Mouse (Mus musculus) ovary, postnatal 14 days (tissue): ENCODE measurements around the gene Slc5a5.
A peak's percentile ranks its signal among the peaks of the same experiment; 100 is the strongest.

Experiments
- DNase-seq: peaks from one replicate; pipeline ENCODE4 v3.0.0; 2022; ENCODE audit warnings: low spot score

Gene Slc5a5

DNA sequence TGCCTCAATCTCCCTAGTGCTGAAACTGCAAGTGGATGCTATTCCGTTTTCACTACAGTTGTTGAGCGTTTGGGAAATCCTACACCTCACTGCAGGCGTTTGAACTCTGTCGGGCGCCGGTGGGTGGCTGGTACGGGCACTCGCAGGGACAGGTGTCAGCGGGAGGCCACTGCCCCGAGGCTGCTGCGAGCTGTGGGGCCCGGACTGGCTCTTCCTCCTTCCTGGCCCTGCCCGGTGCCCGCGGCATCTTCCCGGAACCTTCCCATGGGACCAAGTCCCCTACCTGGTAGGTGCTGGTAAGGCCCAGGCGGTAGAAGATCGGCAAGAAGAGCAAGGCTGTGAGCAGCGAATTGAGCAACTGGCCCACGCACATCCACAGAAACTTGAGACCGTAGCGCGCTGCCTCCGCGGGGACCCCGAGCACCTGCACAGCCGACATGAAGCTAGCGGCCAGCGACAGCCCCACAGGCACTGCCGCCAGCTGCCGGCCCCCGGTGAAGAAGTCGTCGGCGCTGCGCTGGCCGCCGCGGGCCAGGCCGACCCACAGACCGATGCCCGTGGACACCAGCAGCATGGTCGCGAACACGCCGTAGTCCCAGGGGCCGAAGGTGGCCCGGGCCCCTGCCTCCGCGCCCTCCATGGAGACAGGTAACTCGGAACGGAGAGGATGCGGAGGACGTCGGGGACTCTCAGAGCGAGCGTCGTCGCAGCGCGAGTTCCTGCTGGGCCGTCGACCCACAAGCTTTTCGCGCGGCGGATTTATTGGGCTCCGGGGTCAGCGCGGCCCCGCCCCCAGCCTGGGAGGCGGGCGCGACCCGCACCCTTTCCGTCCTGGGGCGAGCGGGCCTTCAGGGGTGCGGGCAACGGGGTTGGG is at the start of gene Slc5a5:
Gene Slc5a5 (minus strand): TSS at position 736 of the 874 bp plus-strand sequence.
- DNase-seq, result no peak

DNA sequence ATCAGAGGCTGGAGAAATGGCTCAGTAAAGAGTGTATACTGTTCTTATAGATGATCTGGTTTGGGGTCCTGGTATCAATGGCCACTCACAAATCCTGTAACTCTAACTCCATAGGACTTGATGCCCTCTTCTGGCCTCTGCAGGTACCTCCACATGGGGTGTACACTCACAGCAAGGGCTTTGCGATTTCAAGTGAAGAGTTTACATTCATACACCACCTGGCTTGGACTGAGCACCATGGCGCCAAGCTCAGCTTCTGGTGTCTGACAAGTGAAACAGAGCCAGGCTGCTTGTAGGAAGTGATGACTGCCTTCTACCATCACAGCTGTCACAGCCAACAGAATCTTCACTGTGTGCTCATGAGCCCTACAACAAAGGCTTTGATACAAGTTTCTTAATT is 48.9 kb upstream of the Slc5a5 start:
- DNase-seq, result no peak

DNA sequence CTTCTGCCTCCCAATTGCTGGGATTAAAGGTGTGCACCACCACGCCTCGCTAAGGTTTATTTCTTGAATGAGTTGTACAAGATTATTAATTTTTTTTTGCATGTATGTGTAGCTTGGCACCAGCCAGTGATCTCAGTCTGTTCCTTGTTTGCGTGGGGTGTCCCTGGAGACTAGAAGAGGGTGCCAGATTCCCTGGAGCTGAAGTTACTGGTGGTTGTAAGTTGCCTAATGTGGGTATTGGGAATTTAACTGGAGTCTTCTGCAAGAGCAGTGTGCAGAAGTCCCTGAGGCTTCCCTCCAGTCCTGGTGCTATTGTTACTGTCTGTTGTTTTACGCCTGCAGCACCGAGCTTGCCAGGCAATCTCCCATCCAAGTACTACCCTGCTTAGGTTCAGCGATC is 44.6 kb upstream of the Slc5a5 start:
- DNase-seq, result no peak

DNA sequence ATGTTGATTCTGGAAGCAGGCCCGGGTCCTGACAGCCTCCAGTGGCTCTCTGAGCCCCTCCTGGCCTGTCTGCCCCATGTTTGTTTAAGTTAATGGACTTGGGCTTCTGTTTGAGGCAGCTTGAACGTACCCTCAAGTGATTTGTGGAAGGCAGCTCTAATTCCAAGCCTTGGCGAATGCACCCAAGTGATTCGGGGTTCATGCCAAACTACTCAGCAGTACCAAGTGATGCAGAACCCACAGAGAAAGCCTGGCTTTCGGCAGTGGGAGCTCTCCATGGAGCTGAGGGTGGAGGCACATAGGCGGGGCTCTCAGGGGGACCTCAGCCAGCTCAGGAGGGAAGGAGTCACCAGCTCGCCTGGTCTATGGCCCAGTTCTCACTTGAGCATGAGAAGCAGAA is 42.2 kb upstream of the Slc5a5 start:
- DNase-seq, result no peak

DNA sequence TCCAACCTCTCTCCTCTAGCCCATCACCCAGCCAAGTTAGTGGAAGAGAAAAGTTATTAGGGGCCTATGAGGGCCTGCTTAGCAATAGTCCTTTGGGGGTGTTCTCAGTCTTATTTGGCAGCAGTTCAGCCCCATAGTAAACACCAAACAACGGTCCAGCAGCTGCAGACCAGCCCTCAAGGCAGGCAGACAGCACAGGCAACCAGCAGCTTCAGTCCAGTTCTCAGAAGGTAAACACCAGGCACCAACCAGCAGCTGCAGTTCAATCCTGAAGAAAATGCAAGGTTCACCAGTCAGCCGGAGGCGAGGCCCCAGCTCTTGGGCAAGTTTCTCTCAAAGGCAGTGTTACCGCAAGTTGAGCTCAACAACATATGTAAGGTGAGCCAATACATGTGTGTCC is 40.5 kb upstream of the Slc5a5 start:
- DNase-seq, result no peak

DNA sequence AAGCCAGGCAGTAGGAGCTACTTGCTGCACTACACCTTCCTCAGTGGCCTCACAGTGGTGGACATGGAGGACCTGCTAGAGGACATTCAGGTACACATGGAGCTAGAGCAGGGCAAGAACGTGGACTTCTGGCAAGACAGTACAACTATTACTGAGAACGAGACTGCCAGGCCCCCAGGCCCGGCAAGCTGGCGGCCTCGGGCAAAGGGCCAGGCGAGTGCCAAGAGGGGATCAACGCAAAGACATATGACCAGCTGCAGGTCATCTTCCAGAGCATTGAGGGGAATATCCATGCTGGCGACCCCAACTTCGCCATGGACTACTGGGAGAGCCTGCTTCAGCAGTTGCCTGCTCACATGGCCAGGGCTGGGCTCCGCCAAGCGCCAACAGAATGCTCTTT is 39.2 kb upstream of the Slc5a5 start:
- no peak for DNase-seq

DNA sequence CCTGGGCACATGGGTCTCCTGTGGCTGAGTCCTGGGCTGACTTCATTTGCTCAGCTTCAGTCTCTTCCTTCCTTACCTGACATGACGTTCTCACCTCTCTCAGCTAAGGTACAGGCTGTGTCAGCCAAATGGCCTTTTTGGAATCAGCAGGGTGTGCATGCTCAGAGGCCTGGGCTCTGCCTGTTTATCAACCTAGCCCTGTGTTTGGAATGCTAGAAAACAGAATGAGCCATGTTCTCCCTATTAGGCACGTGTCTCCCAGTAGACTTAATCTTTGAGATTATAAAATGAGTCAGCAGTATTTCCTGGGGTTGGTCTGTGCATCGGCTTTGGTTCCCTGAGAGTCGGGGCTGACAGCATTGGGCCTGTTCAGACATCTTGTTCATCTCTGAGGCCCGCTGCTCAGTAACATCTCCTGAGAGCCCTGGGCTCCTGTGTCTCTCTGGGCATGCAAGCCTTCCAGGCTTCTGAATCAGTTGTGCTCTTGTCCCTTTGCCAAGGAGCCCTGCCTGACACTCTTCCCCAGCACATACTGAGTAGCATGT is 36.3 kb upstream of the Slc5a5 start:
- no peak for DNase-seq

DNA sequence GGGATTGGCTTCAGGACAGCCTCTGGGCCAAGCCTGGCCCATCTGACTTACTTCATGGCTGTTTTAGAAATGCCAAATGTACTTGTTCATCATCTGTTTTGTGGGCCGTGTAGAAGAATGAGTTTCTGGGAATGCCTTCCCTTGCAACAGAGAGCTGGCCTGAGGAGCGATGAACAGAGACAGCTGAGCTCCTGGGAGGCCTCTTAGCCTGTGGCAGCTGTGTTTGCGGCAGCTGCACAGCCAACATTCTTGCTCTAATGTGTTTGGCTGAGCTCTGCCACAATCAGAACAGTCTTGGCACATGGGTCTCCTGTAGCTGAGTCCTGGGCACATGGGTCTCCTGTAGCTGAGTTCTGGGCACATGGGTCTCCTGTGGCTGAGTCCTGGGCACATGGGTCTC is 35.5 kb upstream of the Slc5a5 start:
- no peak for DNase-seq

DNA sequence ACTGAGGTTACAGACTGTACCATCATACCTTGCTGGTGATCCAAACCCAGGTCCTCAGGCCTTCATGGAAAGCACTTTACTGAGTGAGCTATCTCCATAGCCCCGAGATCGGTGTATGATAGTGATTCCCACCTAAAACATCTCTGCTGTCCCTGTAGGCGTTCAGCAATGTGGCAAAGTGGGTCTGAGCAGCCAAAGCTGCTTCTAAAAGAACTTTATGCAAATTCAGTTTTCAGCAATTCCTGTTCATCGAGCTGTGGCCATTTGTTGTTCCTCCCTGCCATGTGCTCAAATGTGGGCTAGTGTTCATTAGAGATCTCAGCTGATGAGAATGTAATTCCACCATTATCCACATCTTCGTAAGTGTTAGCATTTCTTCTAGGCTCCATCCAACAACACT is 33.8 kb upstream of the Slc5a5 start:
- no peak for DNase-seq

DNA sequence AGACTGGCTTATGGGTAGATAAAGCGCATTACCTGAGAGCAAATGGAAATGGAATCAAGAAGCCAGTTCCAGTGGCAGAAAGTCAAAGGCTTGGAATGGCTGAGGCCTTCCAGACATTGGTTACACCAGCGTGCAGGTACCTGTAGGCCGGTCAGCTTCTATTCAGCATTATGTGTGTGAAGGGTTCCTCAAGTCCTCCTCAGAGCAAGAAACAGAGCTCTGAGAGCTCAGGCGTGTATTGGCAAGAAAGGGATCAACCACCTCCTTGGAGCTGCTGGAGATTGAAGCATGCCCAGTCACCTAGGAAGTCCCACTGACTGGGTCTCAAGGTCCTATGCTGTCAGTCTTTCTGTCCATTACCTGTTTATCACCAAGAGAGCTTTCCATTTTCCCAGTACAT is 33.2 kb upstream of the Slc5a5 start:
- DNase-seq, result no peak

DNA sequence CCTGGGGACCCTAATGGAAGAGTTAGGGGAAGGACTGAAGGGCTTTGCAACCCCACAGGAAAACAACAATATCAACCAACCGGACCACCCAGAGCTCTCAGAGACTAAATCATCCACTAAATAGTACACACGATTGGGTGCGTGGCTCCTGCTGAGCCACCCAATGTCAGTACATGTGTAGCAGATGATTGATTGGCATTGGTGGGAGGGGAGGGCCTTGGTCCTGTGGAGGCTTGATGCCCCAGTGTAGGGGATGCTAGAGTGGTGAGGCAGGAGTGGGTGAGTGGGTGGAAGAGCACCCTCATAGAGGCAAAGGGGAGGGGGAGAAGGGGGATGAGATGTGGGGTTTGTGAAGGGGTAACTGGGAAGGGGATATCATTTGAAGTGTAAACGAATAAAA is 31.6 kb upstream of the Slc5a5 start:
- DNase-seq, result no peak

DNA sequence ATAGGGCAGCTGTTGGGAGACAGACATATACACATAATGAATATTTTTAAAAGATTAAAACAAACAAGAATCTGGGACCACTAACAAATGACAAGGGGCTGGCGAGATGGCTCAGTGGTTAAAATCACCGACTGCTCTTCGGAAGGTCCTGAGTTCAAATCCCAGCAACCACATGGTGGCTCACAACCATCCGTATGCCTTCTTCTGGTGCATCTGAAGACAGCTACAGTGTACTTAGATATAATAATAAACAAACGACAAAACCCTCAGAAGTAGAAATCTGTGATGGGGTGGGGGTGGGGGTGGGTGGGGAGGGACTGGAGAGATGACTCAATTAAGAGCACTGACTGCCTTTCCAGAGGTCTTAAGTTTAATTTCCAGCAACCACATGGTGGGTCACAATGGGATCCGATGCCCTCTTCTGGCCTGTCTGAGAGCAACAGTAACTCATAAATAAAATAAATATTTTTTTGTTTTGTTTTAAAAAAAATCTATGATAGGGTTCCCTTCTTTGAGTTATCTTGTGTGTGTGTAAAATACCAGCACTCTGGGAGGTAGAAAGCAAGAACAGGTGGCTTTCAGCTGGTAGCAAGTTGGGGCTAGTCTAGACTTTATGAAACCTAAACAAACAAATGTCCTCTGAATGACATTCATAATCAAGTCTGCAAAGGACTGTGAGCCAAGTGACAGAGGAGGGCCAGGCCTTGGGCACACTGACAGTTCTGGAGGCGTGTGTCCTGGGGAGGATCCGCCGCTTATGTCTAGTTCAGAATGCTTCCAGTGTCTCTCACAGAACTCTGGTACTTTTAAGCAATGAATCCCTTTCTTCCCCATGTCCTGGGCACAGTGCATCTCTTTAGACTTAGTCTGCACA is 27.7 kb upstream of the Slc5a5 start:
- DNase-seq, result no peak

DNA sequence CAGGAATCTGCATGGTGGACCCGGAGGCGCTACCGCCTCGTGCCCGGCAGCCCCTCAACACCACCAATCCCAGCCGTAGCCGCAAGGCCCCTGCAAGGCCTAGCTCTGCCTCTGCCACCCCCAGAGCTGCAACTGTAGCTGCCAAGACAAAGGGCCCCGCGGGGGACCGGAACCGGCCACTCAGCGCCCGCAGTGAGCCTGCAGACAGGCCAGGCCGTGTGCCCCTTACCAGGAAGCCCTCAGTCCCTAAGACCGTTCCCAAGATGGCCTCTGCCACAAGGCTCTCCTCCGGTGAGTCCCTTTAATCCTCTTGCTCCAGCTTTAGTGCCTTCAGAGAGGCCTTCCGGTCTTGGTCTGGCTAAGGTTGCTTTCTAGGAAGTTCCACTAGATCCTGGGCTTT is 22.1 kb upstream of the Slc5a5 start:
- DNase-seq, result no peak

DNA sequence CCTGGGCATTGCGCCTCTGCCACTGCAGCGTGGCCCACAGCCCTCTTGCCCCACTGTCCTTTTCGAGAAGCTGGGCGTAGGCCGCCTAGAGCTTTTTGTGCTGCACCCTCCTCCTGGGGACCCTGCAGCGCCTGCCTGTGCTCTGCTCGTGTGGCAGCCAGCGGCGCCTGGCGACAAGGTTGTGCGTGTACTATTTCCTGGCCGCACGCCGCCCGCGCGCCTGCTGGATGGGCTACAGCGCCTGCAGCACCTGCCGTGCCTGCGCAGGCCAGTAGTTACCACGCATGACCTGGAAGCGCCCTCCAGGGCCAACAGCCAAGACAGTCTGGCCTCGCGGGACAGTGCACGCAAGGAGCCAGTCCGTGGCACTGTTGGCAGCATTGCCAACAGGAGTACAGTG is 21.0 kb upstream of the Slc5a5 start:
- no peak for DNase-seq

DNA sequence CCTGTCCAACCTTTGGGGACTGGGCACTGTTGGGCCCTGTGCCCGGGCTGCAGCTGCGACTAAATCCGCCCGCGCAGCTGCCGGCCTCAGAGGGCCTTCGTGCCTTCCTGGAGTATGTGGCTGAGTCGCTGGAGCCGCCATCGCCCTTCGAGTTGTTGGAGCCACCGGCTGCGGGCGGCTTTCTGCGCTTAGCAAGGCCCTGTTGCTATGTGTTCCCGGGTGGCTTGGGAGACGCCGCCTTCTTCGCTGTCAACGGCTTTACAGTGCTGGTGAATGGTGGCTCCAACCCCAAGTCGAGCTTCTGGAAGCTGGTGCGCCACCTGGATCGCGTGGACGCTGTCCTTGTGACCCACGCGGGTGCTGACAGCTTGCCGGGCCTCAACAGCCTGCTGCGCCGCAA is 20.4 kb upstream of the Slc5a5 start:
- no peak for DNase-seq

DNA sequence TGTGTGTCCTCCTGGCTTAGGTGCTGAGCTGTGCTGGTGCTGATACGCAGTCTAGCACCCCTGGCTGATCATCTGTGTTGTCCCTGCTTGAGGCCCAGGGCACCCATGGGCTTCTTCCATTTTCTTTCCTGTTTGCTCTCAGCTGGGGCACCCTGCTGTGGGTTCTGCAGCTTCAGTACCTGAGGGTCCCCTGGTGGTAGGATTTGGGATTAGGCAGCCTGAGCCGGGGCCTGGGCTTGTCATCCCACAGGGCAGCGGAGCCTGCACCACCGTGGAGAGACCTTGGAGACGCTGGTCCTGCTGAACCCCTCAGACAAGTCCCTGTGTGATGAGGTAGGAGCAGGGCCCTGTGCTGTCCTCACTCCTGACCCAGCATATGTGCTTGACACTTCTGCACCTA is 19.0 kb upstream of the Slc5a5 start:
- no peak for DNase-seq

DNA sequence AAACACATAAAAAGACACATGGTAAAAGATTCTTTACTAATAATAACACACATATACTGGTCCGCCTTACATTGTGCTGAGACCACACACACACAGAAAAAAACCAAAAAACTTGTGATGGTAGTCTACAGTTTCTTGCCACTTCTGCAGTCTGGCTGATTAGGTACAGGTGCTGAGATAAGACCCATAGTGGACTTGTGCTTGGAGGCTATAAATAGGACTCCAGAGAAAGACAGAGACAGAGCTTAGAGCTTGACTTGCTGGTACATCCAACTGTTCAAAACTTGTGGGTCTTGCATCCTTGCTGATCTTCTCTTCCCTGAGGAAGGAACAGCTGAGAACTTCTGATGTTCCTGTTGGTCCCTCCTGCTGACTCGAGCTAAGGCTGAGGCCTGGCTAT is 15.0 kb upstream of the Slc5a5 start:
- no peak for DNase-seq

DNA sequence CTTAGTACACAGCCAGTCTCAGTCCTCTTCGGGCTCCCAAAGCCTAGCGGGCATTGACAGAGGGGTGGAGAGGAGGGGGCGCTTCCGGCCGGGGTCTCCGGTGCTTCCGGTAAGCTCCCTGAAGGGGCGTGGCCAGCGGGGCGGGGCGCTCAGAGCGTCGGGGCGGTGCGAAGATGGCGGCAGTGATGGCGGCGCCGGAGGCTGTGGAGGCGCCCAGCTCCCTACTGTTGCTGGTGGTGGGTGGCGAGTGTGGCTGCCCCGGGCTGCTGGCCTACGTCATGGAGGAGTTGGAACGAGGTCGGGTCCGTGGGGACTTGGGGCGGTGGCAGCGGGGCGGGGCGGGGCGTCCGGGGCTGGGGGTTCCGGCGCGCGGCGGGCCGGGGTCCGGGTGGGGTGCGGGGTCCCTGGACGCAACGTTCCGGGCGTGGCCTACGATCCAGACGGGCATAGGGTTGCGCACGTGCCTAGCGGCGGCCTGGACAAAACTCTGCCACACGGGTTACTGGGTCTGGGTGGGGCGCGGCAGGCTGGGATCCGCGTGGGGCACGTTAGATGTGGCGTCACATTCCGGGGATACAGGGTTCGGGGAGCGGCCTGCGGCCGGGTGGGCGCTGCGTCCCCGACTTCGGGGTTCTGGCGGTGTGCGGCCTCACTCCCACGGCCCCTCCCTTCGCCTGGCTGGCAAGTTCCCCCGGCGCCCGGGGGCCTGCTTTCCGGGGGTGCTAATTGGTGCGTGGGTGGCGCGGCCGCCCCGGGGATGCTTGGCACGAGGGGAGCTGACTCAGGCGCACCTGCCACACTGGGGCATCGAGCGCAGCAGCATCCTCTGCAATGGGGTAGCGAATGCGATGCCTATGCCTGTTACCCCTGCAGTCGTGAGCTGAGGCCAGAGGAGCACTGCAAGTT is 13.5 kb upstream of the Slc5a5 start, which contains the start of gene Map1s:
Gene Map1s (plus strand): TSS at position 102 of the 906 bp plus-strand sequence.
- DNase-seq, result peak; percentile 65

DNA sequence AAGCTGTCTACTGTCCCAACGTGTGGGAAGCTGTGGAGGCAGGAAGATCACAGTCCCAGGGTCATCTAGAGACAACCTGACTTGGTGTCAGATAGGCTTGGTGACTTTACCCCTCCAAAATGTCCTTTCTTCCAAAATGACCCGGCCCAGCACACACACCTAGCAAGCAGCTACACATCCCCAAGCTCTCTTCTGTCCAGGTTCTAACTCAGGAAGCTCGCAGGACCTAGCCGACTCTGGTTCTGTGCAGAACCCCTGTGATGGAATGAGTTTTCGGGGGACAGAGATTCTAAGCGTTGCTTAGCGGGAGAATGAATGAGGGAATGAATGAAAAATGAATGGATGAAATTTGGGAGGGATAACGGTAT is 12.9 kb upstream of the Slc5a5 start:
- DNase-seq, result no peak

DNA sequence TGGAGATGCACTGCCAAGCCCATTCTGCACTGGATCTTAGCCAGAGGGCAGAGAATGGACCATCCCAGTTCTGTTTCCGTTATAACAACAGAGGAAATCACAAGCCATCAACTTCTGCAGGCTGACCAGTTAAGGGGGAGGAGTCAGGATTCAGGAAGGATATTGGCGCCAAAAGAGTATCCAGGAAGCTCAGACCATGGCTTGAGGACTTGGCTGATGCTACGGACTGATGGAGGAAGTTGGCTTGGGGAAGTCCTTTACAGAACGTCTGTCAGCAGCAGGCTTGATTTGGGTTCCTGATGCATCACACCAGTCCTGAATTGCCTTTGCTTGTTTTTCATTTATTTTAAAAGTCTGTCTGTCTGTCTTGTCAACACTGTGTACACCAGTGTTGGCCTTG is 12.0 kb upstream of the Slc5a5 start:
- DNase-seq, result no peak

DNA sequence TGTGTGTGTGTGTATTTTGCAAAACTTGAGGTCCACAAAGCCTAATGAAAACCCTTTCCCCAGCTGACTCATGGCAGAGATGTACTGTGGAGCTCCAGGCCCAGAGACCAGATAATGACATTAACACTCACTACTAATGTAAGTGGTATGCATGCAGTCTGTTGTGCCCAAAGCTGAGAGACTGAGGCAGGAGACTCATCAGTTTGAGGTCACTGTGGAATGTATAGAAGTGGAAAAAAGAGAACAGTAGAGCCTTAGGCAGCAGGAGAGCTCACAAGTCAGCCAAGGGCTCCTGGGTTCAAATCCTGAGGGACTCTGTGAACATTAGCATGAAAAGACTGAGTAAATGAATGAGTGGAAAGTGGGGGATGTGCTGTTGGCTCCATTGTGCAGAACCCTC is 11.0 kb upstream of the Slc5a5 start:
- no peak for DNase-seq

DNA sequence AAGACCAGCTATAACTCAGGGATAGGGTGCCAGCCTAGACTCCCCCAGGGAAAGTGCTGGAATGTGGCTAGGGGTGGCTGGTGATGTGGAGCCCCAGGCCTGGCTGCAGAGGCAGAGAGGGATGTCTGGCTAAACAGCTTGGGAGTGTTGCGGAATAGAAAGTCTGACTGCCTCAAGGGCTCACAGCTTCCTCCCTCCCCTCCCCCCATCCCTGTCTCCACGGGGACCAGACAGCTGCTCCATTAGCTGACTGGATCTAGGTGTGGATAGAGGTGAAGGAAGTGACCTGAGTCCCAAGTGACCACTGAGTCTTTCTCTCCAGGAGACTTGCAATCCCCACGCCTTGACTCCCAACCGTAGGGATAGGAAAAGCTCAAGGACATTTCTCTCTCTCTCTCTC is 10.6 kb upstream of the Slc5a5 start:
- no peak for DNase-seq
